Mouse (Mus musculus): ENCODE measurements around the gene Med14.

- no peak for TF ChIP-seq CTCF (IDR thresholded peaks at IDR 0.05; ENCODE audit: control insufficient read depth, insufficient read depth, insufficient read length)
- TF ChIP-seq MYOG (IDR thresholded peaks at IDR 0.05; ENCODE audit: control insufficient read depth, extremely low read depth, insufficient read length) = no peak
Observed at GRCm38 (mm10) chrX:12800559-12800958, 38.7 kb upstream of the Med14 start.
